Mouse (Mus musculus) G1E (cell line): ENCODE data around the gene Wnk4.

Experiments used
- CTCF ChIP-seq: IDR thresholded peaks from 2 replicates; pipeline ENCODE4 v1.5.1; 2012; ENCODE audit warnings: low read depth, low read length, inconsistent platforms, mixed read lengths
- GATA1 ChIP-seq: IDR thresholded peaks from 2 replicates; pipeline ENCODE4 v1.6.1; 2012; ENCODE audit warnings: borderline replicate concordance, low read length, inconsistent platforms, mixed read lengths
- GATA2 ChIP-seq: IDR thresholded peaks from 2 replicates; pipeline ENCODE4 v1.6.1; 2012; ENCODE audit warnings: low read depth, low read length, inconsistent platforms, borderline replicate concordance
- POLR2AphosphoS5 ChIP-seq: IDR thresholded peaks from 2 replicates; pipeline ENCODE4 v1.6.1; 2012; ENCODE audit warnings: low read depth, low read length, inconsistent platforms; ENCODE audit not compliant: insufficient replicate concordance
- TAL1 ChIP-seq: conservative IDR thresholded peaks from 2 replicates; pipeline ENCODE4 v1.6.1; 2012; ENCODE audit warnings: low read depth, low read length, inconsistent platforms, mixed read lengths

DNA sequence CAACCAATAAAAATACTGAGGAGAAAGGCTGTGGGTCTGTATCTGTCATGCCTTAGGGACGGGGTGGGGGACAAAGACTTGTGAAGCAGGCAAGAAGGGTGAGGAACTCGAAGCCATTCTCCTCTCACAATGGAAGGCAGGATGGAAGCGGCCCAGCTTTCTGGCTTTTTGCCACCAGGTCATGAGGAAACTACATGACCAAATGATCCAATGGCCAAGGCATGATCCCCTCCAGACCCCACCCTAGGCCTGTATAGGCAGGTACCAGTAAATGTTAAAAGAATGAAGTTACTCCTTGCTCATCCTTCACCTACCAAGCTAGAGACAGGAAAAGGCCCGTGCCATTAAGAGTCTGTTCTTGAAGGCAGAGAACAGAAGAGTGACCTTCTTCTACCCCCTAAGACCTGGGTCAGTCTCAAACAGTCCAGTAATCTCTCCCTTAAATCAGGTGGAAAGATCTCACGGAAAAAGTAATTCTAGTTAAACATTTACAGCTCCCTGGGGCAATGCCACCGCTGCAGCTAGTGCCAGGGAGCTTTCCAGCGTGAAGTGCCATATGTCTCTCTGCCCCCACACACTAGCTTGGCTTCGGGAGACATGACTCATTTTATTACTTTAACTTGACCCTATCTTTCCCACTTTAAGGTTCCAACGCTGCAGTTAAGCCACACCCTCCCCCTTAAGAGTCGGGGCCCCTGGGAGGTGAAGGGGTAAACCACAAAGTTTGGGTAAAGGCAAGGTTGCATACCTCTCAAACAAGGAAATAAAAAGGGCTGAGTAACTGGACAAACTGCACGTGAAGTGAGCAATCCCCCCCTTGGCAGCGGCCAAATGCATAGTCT, 17.2 kb downstream of the Wnk4 start:
- no peak for TF ChIP-seq CTCF
- TF ChIP-seq GATA1, result no peak
- TF ChIP-seq TAL1, result no peak
- TF ChIP-seq POLR2AphosphoS5, result no peak
- no peak for TF ChIP-seq GATA2
